Mouse (Mus musculus): ENCODE measurements around the gene Gpr135.

Gpr135 gene

GRCm38 (mm10) chr12:72070327-72071269 is at the start of gene Gpr135:
Gene Gpr135, minus strand, starts transcription at chr12:72071125.
- in situ Hi-C loops (cut with MboI, MseI) = loop anchor here (5.0 to 25.0 kb wide), 2 partner anchors 243 to 908 kb away; no protein-coding TSS in a partner anchor

GRCm38 (mm10) chr12:72115686-72116345 is 44.9 kb upstream of the Gpr135 start:
- in situ Hi-C loops (cut with MboI, MseI) = loop anchor here (25.0 kb wide), 1 partner anchor 296 kb away; the partner anchor contains the start of gene Rtn1

- in situ Hi-C loops (cut with MboI, MseI) = loop anchor here (25.0 kb wide), 1 partner anchor 297 kb away; the partner anchor contains the start of gene Rtn1
Measured at GRCm38 (mm10) chr12:72115126-72115525, 44.2 kb upstream of the Gpr135 start.

- in situ Hi-C loops (cut with MboI, MseI) = loop anchor here (5.0 to 25.0 kb wide), 2 partner anchors 143 to 308 kb away; partner anchors contain the start of gene Rtn1
Measured at GRCm38 (mm10) chr12:72104525-72105281, 33.8 kb upstream of the Gpr135 start.

GRCm38 (mm10) chr12:72104027-72104426 is 33.1 kb upstream of the Gpr135 start:
- in situ Hi-C loops (cut with MboI, MseI) = loop anchor here (25.0 kb wide), 1 partner anchor 308 kb away; the partner anchor contains the start of gene Rtn1

- in situ Hi-C loops (cut with MboI, MseI) = loop anchor here (25.0 kb wide), 1 partner anchor 310 kb away; the partner anchor contains the start of gene Rtn1
Measured at GRCm38 (mm10) chr12:72102776-72103175, 31.9 kb upstream of the Gpr135 start.

- in situ Hi-C loops (cut with MboI, MseI) = loop anchor here (25.0 kb wide), 1 partner anchor 565 kb away; the partner anchor contains the start of gene Dhrs7
Measured at GRCm38 (mm10) chr12:72096966-72097365, 26.0 kb upstream of the Gpr135 start.

GRCm38 (mm10) chr12:72089802-72090201 is 18.9 kb upstream of the Gpr135 start:
- in situ Hi-C loops (cut with MboI, MseI) = loop anchor here (25.0 kb wide), 1 partner anchor 572 kb away; the partner anchor contains the start of gene Dhrs7

GRCm38 (mm10) chr12:72086166-72086825 is 15.4 kb upstream of the Gpr135 start:
- in situ Hi-C loops (cut with MboI, MseI) = loop anchor here (25.0 kb wide), 1 partner anchor 576 kb away; the partner anchor contains the start of gene Dhrs7

- in situ Hi-C loops (cut with MboI, MseI) = loop anchor here (25.0 kb wide), 1 partner anchor 577 kb away; the partner anchor contains the start of gene Dhrs7
Measured at GRCm38 (mm10) chr12:72085329-72086165, 14.6 kb upstream of the Gpr135 start, which contains the start of the genes L3hypdh and Jkamp. Gene L3hypdh, minus strand, starts transcription at chr12:72085439. Gene Jkamp, plus strand, starts transcription at chr12:72085589.

GRCm38 (mm10) chr12:72085024-72085328 is 14.1 kb upstream of the Gpr135 start:
- in situ Hi-C loops (cut with MboI, MseI) = loop anchor here (25.0 kb wide), 1 partner anchor 577 kb away; the partner anchor contains the start of gene Dhrs7

- in situ Hi-C loops (cut with MboI, MseI) = loop anchor here (25.0 kb wide), 1 partner anchor 578 kb away; the partner anchor contains the start of gene Dhrs7
Measured at GRCm38 (mm10) chr12:72084261-72085023, 13.5 kb upstream of the Gpr135 start.

GRCm38 (mm10) chr12:72083265-72083664 is 12.3 kb upstream of the Gpr135 start:
- in situ Hi-C loops (cut with MboI, MseI) = loop anchor here (25.0 kb wide), 1 partner anchor 579 kb away; the partner anchor contains the start of gene Dhrs7

GRCm38 (mm10) chr12:72082370-72082769 is 11.4 kb upstream of the Gpr135 start:
- in situ Hi-C loops (cut with MboI, MseI) = loop anchor here (25.0 kb wide), 1 partner anchor 580 kb away; the partner anchor contains the start of gene Dhrs7

- in situ Hi-C loops (cut with MboI, MseI) = loop anchor here (25.0 kb wide), 1 partner anchor 580 kb away; the partner anchor contains the start of gene Dhrs7
Measured at GRCm38 (mm10) chr12:72081961-72082360, 11.0 kb upstream of the Gpr135 start.

GRCm38 (mm10) chr12:72078248-72078647 is 7.3 kb upstream of the Gpr135 start:
- in situ Hi-C loops (cut with MboI, MseI) = loop anchor here (25.0 kb wide), 1 partner anchor 584 kb away; the partner anchor contains the start of gene Dhrs7

- in situ Hi-C loops (cut with MboI, MseI) = loop anchor here (5.0 to 25.0 kb wide), 2 partner anchors 242 to 907 kb away; no protein-coding TSS in a partner anchor
Measured at GRCm38 (mm10) chr12:72069626-72070326, 1.1 kb downstream of the Gpr135 start.

Measured in T-helper 2 cell (primary cell).